Mouse (Mus musculus) lung, embryonic 15.5 days (tissue): Measurements from ENCODE around the gene Olfr643. TPM values are rescaled to one million over a fixed set of nuclear protein-coding genes. Genes with fewer than 3 reads are reported as not detected.
"Not testable (repeated sequence)": the region's sequence is repeated elsewhere in the genome, so short reads cannot be mapped to it uniquely, and the experiment has no call there.

Experiments used
- ATAC-seq: fragments of 200-750 bp; cut with Nextera tagmentation; 2 replicates; pipeline ENCODE4 v1.8.0; 2017; ENCODE audit warnings: moderate number of reproducible peaks, borderline replicate concordance; ENCODE audit not compliant: low FRiP score, low TSS enrichment; ENCODE audit errors: extremely low read depth
- H3K27ac ChIP-seq: fragments of 300-500 bp; sonication (generic); 2 replicates; pipeline ENCODE4 v1.5.1; 2015; ENCODE audit warnings: moderate library complexity, mild to moderate bottlenecking, inconsistent platforms
- H3K27me3 ChIP-seq: fragments of 300-500 bp; sonication (generic); 2 replicates; pipeline ENCODE4 v1.6.1; 2015; ENCODE audit warnings: inconsistent platforms
- H3K36me3 ChIP-seq: fragments of 300-500 bp; sonication (generic); 2 replicates; pipeline ENCODE4 v1.6.1; 2015; ENCODE audit warnings: inconsistent platforms
- H3K4me1 ChIP-seq: fragments of 300-500 bp; sonication (generic); 2 replicates; pipeline ENCODE4 v1.6.1; 2015; ENCODE audit warnings: inconsistent platforms
- H3K4me2 ChIP-seq: fragments of 300-500 bp; sonication (generic); 2 replicates; pipeline ENCODE4 v1.6.1; 2015; ENCODE audit warnings: inconsistent platforms, mild to moderate bottlenecking, moderate library complexity
- H3K4me3 ChIP-seq: fragments of 300-500 bp; sonication (generic); 2 replicates; pipeline ENCODE4 v1.5.1; 2015; ENCODE audit warnings: mild to moderate bottlenecking, inconsistent platforms
- H3K9ac ChIP-seq: fragments of 300-500 bp; sonication (generic); 2 replicates; pipeline ENCODE4 v1.6.1; 2015; ENCODE audit warnings: inconsistent platforms
- H3K9me3 ChIP-seq: fragments of 300-500 bp; sonication (generic); 2 replicates; pipeline ENCODE4 v1.6.1; 2016; ENCODE audit warnings: inconsistent platforms
- WGBS: fragments of 180-500 bp; shearing (Covaris S2); methylation state at CpG from one replicate; pipeline ENCODE4 v1.1.7; 2015; 5-methylcytosine and 5-hydroxymethylcytosine counted together
- polyA plus RNA-seq: library from polyadenylated mRNA; unstranded; fragments of >200 nt; fragmentation: Nextera tagmentation; extraction: Ambion mirVana; gene quantifications from 2 replicates; pipeline ENCODE4 v1.2.1, GENCODE M21; 2015

The Olfr643 gene
- polyA plus RNA-seq, 1 experiment from 2014 or later = not detected

- ATAC-seq = no peak
- Histone ChIP-seq H3K4me2 (no peak within 1 kb of the TSS), H3K9me3 (no peaks in the 10 kb centered on the region), H3K36me3 (no peaks in the 10 kb centered on the region), H3K4me3 (no peak within 1 kb of the TSS), H3K27ac (no peak within 1 kb of the TSS), H3K9ac (no peak within 1 kb of the TSS), H3K27me3 (no peaks in the 10 kb centered on the region), H3K4me1 (no peaks in the 10 kb centered on the region)
These were observed 138.8 kb downstream of the Olfr643 start, which contains the start of gene Olfr638 for GRCm38 (mm10) chr7:103998446-103998845. Gene Olfr638 (plus strand): TSS chr7:103998746.

- Histone ChIP-seq H3K9ac (no peak overlapping the region), H3K27ac (no peak overlapping the region), H3K9me3 (no peaks in the 10 kb centered on the region), H3K4me1 (no peaks in the 10 kb centered on the region), H3K36me3 (no peaks in the 10 kb centered on the region), H3K4me2 (no peak overlapping the region), H3K27me3 (no peaks in the 10 kb centered on the region), H3K4me3 (no peak overlapping the region)
- ATAC-seq = no peak
- 55% methylated on average over 1 of the region's 1 CpGs for WGBS
These were observed 165.4 kb downstream of the Olfr643 start for GRCm38 (mm10) chr7:103971782-103972181.

- WGBS = 57% methylated on average over 1 of the region's 1 CpGs
- ATAC-seq = no peak
- no peak within 1 kb of the TSS for H3K9ac ChIP-seq
- no peaks in the 10 kb centered on the region for H3K4me1 ChIP-seq
- H3K27ac ChIP-seq = no peak within 1 kb of the TSS
- H3K27me3 ChIP-seq = no peaks in the 10 kb centered on the region
- no peaks in the 10 kb centered on the region for H3K9me3 ChIP-seq
- no peak within 1 kb of the TSS for H3K4me3 ChIP-seq
- no peaks in the 10 kb centered on the region for H3K36me3 ChIP-seq
- H3K4me2 ChIP-seq = no peak within 1 kb of the TSS
These were observed 166.4 kb downstream of the Olfr643 start, which contains the start of gene Olfr635 for GRCm38 (mm10) chr7:103970852-103971251. Gene Olfr635 (plus strand): TSS chr7:103971152.

GRCm38 (mm10) chr7:103966873-103967272 lies 170.3 kb downstream of the Olfr643 start:
- H3K27me3 ChIP-seq, ATAC-seq, H3K27ac ChIP-seq, H3K9ac ChIP-seq, H3K4me3 ChIP-seq, H3K4me1 ChIP-seq, H3K36me3 ChIP-seq, H3K9me3 ChIP-seq, H3K4me2 ChIP-seq: not testable (repeated sequence)
- WGBS = 94% methylated on average over 22 of the region's 22 CpGs

Other genes starting within 250 kb of the Olfr643 start
- not detected in 2 replicates for gene Olfr64, start 242.9 kb downstream of the Olfr643 start, polyA plus RNA-seq
- gene Olfr65, start 233.9 kb downstream of the Olfr643 start, polyA plus RNA-seq = not detected in 2 replicates
- gene Olfr631, start 208.6 kb downstream of the Olfr643 start, polyA plus RNA-seq = not detected in 2 replicates
- gene Olfr632, start 203.1 kb downstream of the Olfr643 start, polyA plus RNA-seq = not detected in 2 replicates
- gene Olfr633, start 193.0 kb downstream of the Olfr643 start, polyA plus RNA-seq = not detected in 2 replicates
- not detected in 2 replicates for gene Olfr635, start 166.3 kb downstream of the Olfr643 start, polyA plus RNA-seq
- gene Olfr638, start 138.7 kb downstream of the Olfr643 start, polyA plus RNA-seq = not detected in 2 replicates
- not detected in 2 replicates for gene Olfr639, start 120.1 kb downstream of the Olfr643 start, polyA plus RNA-seq
- not detected in 2 replicates for gene Olfr640, start 111.8 kb downstream of the Olfr643 start, polyA plus RNA-seq
- not detected in 2 replicates for gene Olfr641, start 102.0 kb downstream of the Olfr643 start, polyA plus RNA-seq
- gene Olfr642, start 84.7 kb downstream of the Olfr643 start, polyA plus RNA-seq = not detected in 2 replicates
- not detected in 2 replicates for gene 4930516K23Rik, start 76.0 kb downstream of the Olfr643 start, polyA plus RNA-seq
- gene Olfr644, start 65.5 kb downstream of the Olfr643 start, polyA plus RNA-seq = not detected in 2 replicates
- not detected in 2 replicates for gene Olfr645, start 51.9 kb downstream of the Olfr643 start, polyA plus RNA-seq
- not detected in 2 replicates for gene Olfr646, start 32.5 kb downstream of the Olfr643 start, polyA plus RNA-seq
- gene Ubqln5, start 7.6 kb downstream of the Olfr643 start, polyA plus RNA-seq = not detected in 2 replicates
- gene Ubqln3, start 5.9 kb upstream of the Olfr643 start, polyA plus RNA-seq = not detected in 2 replicates
- not detected in 2 replicates for gene Ubqlnl, start 13.2 kb upstream of the Olfr643 start, polyA plus RNA-seq
- not detected in 2 replicates for gene Olfm5, start 27.4 kb upstream of the Olfr643 start, polyA plus RNA-seq
- 0.12 and 0.20 TPM in 2 replicates for gene Olfr648, start 46.0 kb upstream of the Olfr643 start, polyA plus RNA-seq
- gene Olfr649, start 58.6 kb upstream of the Olfr643 start, polyA plus RNA-seq = not detected in 2 replicates
- gene Trim6, start 81.4 kb upstream of the Olfr643 start, polyA plus RNA-seq = 0.75 and 0.98 TPM in 2 replicates
- gene Trim34a, start 107.1 kb upstream of the Olfr643 start, polyA plus RNA-seq = 1.9 and 2.3 TPM in 2 replicates
- 0.26 and 0.31 TPM in 2 replicates for gene Trim5, start 150.7 kb upstream of the Olfr643 start, polyA plus RNA-seq
- gene Trim12a, start 178.1 kb upstream of the Olfr643 start, polyA plus RNA-seq = 4.2 and 5.6 TPM in 2 replicates
- 0.10 TPM in 1 of 2 replicates, not detected in the other for gene Trim34b, start 192.1 kb upstream of the Olfr643 start, polyA plus RNA-seq
- gene Trim12c, start 216.0 kb upstream of the Olfr643 start, polyA plus RNA-seq = 2.0 and 2.3 TPM in 2 replicates
- 0.09 TPM in 2 replicates for gene Trim30b, start 232.5 kb upstream of the Olfr643 start, polyA plus RNA-seq